Mouse (Mus musculus) v-Abl transformed pro-B cells (cell line): ENCODE data around the gene Il6ra.

Experiments
- in situ Hi-C, 2 experiments: fragments of 400-800 bp; cut with MboI; formaldehyde crosslinking; loops; one replicate each; pipeline ENCODE4 v1.15.1; 2025; ENCODE audit not compliant: unreplicated experiment in 2 of 2

Gene Il6ra

DNA sequence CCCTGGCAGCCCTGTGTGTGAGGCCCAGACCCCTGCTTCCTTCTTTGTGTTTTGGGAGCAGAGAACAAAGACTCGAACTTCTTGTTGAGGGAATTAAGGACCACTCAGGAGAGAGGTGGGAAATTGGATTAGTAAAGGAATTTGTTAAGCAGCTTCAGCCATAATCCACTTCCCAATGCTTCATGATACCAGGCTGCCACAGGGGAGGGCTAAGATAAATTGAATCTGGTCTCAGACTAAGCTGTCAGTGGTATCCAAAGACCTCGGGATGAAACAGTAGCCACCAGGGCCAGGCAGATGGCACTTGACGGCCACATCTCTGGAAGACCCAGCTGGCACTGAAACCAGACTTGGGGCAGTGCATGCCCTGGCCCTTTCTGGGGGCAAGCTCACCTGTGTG lies 34.5 kb downstream of the Il6ra start:
- in situ Hi-C loops, result no loop called here

DNA sequence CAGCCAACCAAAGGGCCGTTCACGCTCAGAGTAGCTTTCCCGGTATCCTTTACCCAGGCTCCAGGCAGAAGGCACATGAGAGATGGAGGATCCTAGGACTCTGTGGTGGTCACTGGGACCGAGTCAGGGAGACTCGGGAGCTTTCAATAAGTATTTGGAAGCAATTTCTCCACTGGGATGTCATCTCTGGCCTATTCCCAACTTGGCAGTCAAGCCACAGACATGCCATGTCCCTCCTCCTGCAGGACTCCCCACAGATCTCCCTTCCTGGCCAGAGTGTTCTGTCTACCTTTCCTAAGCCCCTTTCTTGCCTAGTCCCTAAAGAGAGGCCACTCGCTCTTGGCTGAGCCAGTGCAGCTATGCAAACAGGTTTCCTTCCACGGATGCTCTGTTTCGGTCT lies 35.9 kb downstream of the Il6ra start:
- in situ Hi-C loops, result no loop called here

- in situ Hi-C loops, result no loop called here
These were observed 36.5 kb downstream of the Il6ra start for GRCm38 (mm10) chr3:89876469-89876868.

- in situ Hi-C loops, result no loop called here
These were observed 37.2 kb downstream of the Il6ra start for GRCm38 (mm10) chr3:89875781-89876180.

GRCm38 (mm10) chr3:89875021-89875420 lies 38.0 kb downstream of the Il6ra start:
- in situ Hi-C loops, result no loop called here

- in situ Hi-C loops, result loop anchor here in 1 of 2 experiments (25.0 kb wide), 2 partner anchors 387 to 537 kb away; partner anchors contain the start of genes Adam15 and Efna4
These were observed 38.9 kb downstream of the Il6ra start for GRCm38 (mm10) chr3:89874076-89874475.

DNA sequence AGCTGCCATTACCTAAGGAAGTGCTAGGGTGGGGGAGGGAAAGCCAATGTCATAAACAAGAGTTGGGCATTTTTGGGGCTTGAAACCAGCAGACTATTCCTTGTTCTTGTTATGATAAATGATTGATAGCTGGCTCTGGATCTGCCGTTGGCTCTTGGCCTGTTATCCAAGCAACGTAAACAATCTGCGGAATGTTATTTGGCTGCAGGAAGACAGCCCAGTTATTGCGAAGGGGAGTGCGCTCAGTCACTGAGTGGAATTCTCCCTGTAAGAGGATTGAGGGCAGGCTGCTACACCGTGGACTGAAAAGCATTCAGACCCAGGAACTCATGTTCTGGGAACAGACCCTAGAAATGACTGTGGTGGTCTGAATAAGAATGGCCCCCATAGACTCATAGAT lies 40.3 kb downstream of the Il6ra start:
- in situ Hi-C loops, result loop anchor here in 1 of 2 experiments (25.0 kb wide), 2 partner anchors 385 to 535 kb away; partner anchors contain the start of genes Adam15 and Efna4

GRCm38 (mm10) chr3:89872209-89872608 lies 40.8 kb downstream of the Il6ra start:
- in situ Hi-C loops, result loop anchor here in 1 of 2 experiments (25.0 kb wide), 2 partner anchors 385 to 535 kb away; partner anchors contain the start of genes Adam15 and Efna4

GRCm38 (mm10) chr3:89871339-89871914 lies 41.6 kb downstream of the Il6ra start:
- in situ Hi-C loops, result loop anchor here in 1 of 2 experiments (25.0 kb wide), 2 partner anchors 384 to 534 kb away; partner anchors contain the start of genes Adam15 and Efna4

DNA sequence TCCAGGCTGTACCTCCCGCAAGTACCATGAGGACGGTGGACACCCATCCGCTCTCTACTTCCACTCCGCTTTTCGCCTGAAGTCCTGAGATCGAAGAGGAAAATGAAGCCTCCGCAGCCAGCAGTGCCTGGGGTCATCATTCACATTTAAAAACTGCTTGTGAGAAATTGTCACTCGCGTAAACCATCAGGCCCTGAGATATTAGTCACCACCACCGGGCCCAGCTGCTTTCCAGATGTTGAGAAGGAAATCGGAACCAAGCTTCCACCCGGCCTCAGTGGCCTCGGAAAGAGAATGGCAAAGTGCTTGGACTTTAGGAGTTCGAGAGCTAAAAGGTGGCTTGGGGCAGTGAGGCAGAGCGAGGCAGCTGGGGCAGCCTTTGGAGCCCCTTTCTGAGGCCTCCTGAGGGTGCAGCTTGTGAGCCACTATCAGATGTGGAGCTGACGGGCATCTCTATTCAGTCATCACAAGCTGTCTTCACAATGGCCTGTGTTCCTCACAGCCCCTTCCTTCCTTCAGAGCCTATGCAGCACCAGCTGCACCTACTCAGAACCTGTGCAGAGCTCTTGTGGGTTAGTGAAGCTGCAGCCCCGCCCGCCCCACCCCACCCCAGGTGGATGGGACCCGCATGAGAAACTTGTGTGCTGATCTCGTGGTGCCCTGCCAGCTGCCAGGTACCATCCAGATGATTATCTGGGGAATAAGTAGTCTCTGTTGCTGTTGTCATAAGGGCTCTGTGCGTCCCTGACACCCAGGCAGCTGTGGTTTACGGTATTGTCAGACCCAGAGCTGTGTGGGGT lies 42.3 kb downstream of the Il6ra start:
- in situ Hi-C loops, result loop anchor here in 1 of 2 experiments (25.0 kb wide), 2 partner anchors 383 to 533 kb away; partner anchors contain the start of genes Adam15 and Efna4

- in situ Hi-C loops, result loop anchor here (5.0 to 25.0 kb wide), 4 partner anchors 38 to 532 kb away; partner anchors contain the start of genes Adam15 (in 1 of the 2), Efna4 (in 1 of the 2) and Tpm3 (in 1 of the 2)
These were observed 43.4 kb downstream of the Il6ra start for GRCm38 (mm10) chr3:89869556-89869955.

DNA sequence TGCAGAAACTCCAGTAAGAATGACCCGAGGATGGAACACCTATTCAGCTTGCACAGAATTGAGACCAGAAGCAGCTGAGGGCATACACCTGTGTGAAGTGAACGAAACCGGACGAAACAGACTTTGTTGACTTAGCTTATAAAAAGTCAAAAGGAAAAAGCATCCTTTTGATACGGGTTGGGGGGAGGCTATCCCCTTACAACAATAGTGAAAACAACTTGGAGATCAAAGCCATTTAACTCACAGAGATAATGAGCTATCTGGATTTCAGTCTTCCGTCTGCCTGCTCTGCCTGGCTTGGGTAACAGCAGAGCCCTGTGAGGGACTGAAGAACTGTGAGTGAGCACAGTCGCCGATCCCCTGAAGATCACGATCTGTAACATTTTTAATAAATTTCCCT lies 44.0 kb downstream of the Il6ra start:
- in situ Hi-C loops, result loop anchor here (5.0 to 25.0 kb wide), 4 partner anchors 38 to 532 kb away; partner anchors contain the start of genes Adam15 (in 1 of the 2), Efna4 (in 1 of the 2) and Tpm3 (in 1 of the 2)

- in situ Hi-C loops, result loop anchor here (5.0 to 25.0 kb wide), 4 partner anchors 39 to 531 kb away; partner anchors contain the start of genes Adam15 (in 1 of the 2), Efna4 (in 1 of the 2) and Tpm3 (in 1 of the 2)
These were observed 44.6 kb downstream of the Il6ra start for GRCm38 (mm10) chr3:89868357-89868756.

DNA sequence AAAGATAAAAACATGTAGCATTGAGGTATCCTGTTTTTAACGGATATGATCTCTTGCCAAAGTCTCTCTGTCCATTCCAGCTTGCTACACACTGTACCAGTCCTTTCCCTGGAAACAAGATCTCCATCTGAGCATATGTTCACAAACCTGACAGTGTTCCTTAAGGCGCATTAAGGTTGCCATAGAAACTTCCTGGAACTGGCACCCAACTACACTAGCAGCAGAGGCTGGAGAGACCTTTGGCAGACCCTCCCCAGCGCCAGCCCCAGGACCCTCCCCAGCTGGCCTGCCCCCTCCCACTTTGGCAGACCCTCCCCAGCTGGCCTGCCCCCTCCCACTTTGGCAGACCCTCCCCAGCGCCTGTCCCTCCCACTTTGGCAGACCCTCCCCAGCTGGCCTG lies 45.3 kb downstream of the Il6ra start:
- in situ Hi-C loops, result loop anchor here (5.0 to 25.0 kb wide), 4 partner anchors 40 to 530 kb away; partner anchors contain the start of genes Adam15 (in 1 of the 2), Efna4 (in 1 of the 2) and Tpm3 (in 1 of the 2)

- in situ Hi-C loops, result loop anchor here (5.0 to 25.0 kb wide), 4 partner anchors 42 to 528 kb away; partner anchors contain the start of genes Adam15 (in 1 of the 2), Efna4 (in 1 of the 2) and Tpm3 (in 1 of the 2)
These were observed 47.2 kb downstream of the Il6ra start for GRCm38 (mm10) chr3:89865764-89866163.

- in situ Hi-C loops, result loop anchor here (5.0 to 25.0 kb wide), 4 partner anchors 42 to 528 kb away; partner anchors contain the start of genes Adam15 (in 1 of the 2), Efna4 (in 1 of the 2) and Tpm3 (in 1 of the 2)
These were observed 48.0 kb downstream of the Il6ra start for GRCm38 (mm10) chr3:89865020-89865419.

DNA sequence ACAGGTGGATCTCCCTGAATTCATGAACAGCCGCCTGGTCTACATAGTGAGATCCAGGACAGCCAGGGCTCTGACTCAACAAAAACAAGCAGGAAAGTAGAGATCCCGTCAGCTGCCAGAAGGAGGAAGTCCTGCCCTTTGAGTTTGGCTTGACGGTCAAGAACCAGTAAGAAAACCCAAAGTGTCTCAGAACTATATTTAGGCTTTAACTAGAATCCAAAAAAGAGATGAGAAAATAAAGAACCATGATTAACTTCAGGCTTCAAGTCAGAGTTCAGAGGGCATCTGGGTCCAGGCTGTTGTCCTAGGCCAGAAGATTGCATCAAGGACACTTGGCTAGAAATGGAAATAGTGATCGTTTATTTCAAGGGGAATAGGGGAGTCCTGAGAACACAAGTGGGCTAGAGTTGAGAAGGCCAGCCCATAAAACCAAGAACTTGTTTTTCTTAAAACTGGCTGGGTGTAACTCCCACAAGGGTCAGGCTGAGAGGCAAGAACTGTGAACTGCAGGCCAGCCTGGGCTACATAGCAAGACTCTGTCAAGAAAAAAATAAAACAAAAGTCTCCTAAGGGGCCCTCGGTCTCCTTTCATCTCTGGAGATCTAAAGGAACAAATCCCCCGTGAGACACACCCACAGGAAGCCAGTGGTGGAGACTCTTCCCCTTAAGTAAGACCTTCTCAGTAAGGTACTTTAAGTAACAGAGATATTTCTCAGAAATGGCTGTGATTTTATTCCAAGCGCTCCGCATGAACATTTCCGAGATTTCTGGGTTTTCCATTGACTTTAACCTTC lies 49.1 kb downstream of the Il6ra start:
- in situ Hi-C loops, result loop anchor here (5.0 to 25.0 kb wide), 3 partner anchors 103 to 527 kb away; partner anchors contain the start of genes Adam15 (in 1 of the 2) and Efna4 (in 1 of the 2)

DNA sequence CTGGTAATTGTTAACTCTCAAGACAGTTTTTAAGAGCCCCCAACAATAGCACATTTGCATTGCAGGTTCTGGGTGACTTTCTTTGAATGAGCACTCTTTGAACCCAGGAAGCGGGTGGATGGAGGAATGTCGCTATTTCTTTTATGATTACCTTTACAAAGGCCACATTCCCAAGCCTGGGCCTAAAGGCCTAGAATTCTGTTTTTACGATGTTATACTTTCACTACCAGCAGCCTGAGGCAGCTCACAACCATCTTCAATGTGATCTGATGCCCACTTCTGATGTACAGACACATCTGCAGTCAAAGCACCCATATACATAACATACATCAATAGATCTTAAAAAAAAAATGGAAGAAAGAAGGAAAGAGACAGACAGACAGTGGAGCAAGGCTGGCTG lies 49.7 kb downstream of the Il6ra start:
- in situ Hi-C loops, result loop anchor here (5.0 to 25.0 kb wide), 3 partner anchors 104 to 526 kb away; partner anchors contain the start of genes Adam15 (in 1 of the 2) and Efna4 (in 1 of the 2)

DNA sequence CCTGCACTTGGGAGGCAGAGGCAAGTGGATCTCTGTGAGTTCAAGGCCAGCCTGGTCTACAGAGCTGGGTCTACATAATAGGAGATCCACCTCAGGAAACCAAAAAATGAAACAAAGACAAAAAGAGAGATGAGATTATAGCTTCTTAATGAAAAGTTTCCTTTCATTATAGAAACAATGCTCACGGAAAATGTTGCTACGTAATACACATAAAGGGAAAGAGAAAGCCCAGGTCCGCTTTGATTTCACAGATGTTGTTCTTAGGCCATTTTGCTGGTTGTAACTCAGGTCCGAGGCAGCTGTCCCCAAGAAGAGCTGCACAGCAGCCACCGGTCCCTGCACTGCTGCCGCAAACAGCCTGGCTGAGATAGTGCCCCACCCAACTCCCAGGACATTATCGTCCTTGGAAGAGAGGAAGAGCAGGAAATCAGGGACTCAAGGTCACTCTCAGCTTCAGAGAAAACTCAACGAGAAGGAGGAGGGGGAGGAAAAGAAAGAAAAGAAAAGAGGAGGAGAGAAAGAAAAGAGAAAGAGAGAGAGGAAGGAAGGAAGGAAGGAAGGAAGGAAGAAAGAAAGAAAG lies 50.7 kb downstream of the Il6ra start:
- in situ Hi-C loops, result loop anchor here (5.0 to 25.0 kb wide), 3 partner anchors 105 to 525 kb away; partner anchors contain the start of genes Adam15 (in 1 of the 2) and Efna4 (in 1 of the 2)
